Mouse (Mus musculus): ENCODE measurements around the gene Tcl1.
A peak's percentile ranks its signal among the peaks of the same experiment; 100 is the strongest.

- TF ChIP-seq CTCF (IDR thresholded peaks at IDR 0.05; ENCODE audit: low read depth, low read length) (peak; percentile 72), GATA1 (IDR thresholded peaks at IDR 0.05; ENCODE audit: borderline replicate concordance, low read length) (no peak), TAL1 (conservative IDR thresholded peaks at IDR 0.05; ENCODE audit: low read depth, low read length) (no peak), POLR2AphosphoS5 (IDR thresholded peaks at IDR 0.05; ENCODE audit: insufficient replicate concordance, low read depth, low read length) (no peak)
Observed at GRCm38 (mm10) chr12:105258787-105259186, 36.2 kb upstream of the Tcl1 start.
